Mouse (Mus musculus) embryonic facial prominence, embryonic 11.5 days (tissue): ENCODE measurements at regions not wholly inside any gene's neighbourhood (a gene's known extent, or its start where the extent isn't known, plus 50 kb on each side); places are given as distances from the start of the nearest gene placed in this dataset.

Source experiments
- ATAC-seq: fragments of 200-750 bp; cut with Nextera tagmentation; replicated peaks from 2 replicates; pipeline ENCODE4 v1.8.0; 2017; ENCODE audit warnings: low read depth; ENCODE audit not compliant: insufficient number of reproducible peaks, low FRiP score, low TSS enrichment
- DNase-seq: peaks from one replicate; pipeline ENCODE4 v3.0.0-alpha.2; 2015; ENCODE audit warnings: low spot score
- H3K27ac ChIP-seq: fragments of 300-500 bp; sonication (generic); replicated peaks from 2 replicates; pipeline ENCODE4 v1.5.1; 2014; ENCODE audit warnings: mild to moderate bottlenecking, low read depth, low read length, control low read depth
- H3K27me3 ChIP-seq: fragments of 300-500 bp; sonication (generic); 2 replicates; pipeline ENCODE4 v1.6.1; 2014; ENCODE audit warnings: mild to moderate bottlenecking, low read length, moderate library complexity, mixed read lengths; ENCODE audit not compliant: control insufficient read depth, insufficient read depth
- H3K36me3 ChIP-seq: fragments of 300-500 bp; sonication (generic); replicated peaks from 2 replicates; pipeline ENCODE4 v1.6.1; 2014; ENCODE audit warnings: low read depth, mild to moderate bottlenecking, low read length, moderate library complexity, mixed read lengths; ENCODE audit not compliant: control insufficient read depth, insufficient read depth
- H3K4me1 ChIP-seq: fragments of 300-500 bp; sonication (generic); 2 replicates; pipeline ENCODE4 v1.6.1; 2014; ENCODE audit warnings: low read length, mixed read lengths; ENCODE audit not compliant: control insufficient read depth, insufficient read depth
- H3K4me2 ChIP-seq: fragments of 300-500 bp; sonication (generic); 2 replicates; pipeline ENCODE4 v1.6.1; 2014; ENCODE audit warnings: low read depth, mild to moderate bottlenecking, control low read depth, low read length, moderate library complexity
- H3K4me3 ChIP-seq: fragments of 300-500 bp; sonication (generic); 2 replicates; pipeline ENCODE4 v1.5.1; 2014; ENCODE audit warnings: low read depth, low read length, control low read depth
- H3K9ac ChIP-seq: fragments of 300-500 bp; sonication (generic); replicated peaks from 2 replicates; pipeline ENCODE4 v1.6.1; 2014; ENCODE audit warnings: mild to moderate bottlenecking, control low read depth, low read length
- H3K9me3 ChIP-seq: fragments of 300-500 bp; sonication (generic); replicated peaks from 2 replicates; pipeline ENCODE4 v1.6.1; 2016; ENCODE audit warnings: mild to moderate bottlenecking, low read length, inconsistent platforms, mixed read lengths; ENCODE audit not compliant: control insufficient read depth
- WGBS: fragments of 180-500 bp; shearing (Covaris S2); extraction: QIAGEN DNeasy Blood & Tissue Kit; methylation state at CpG from one replicate; pipeline ENCODE4 v1.1.7; 2014; 5-methylcytosine and 5-hydroxymethylcytosine counted together

DNA sequence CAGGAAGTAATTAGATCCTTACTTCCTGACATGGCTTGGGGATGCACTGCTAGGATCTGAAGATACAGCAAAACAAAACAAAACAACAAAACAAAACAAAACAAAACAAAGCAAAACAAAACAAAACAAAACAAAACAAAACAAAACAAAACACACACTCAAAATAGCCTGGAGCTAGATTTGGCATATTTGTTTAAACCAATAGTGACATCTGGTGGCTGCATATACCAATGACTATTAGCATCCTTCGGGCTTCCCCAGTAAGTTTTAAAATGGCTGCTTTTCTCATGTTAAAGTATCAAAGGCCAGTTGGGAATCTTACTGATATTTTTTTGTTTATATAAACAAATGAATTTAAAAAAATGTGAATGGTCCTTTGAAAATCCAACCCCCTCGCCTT, 52.9 kb upstream of the Ica1 start:
- no peak overlapping the region for H3K9ac ChIP-seq
- H3K9me3 ChIP-seq, result no peaks in the 10 kb centered on the region
- DNase-seq, result peak; percentile 75
- H3K4me1 ChIP-seq, result no peaks in the 10 kb centered on the region
- H3K4me2 ChIP-seq, result no peak overlapping the region
- H3K27ac ChIP-seq, result no peak overlapping the region
- WGBS, result 48% methylated on average over 2 of the region's 2 CpGs
- no peaks in the 10 kb centered on the region for H3K36me3 ChIP-seq
- no peak overlapping the region for H3K4me3 ChIP-seq
- H3K27me3 ChIP-seq, result no peaks in the 10 kb centered on the region
- ATAC-seq, result no peak

DNA sequence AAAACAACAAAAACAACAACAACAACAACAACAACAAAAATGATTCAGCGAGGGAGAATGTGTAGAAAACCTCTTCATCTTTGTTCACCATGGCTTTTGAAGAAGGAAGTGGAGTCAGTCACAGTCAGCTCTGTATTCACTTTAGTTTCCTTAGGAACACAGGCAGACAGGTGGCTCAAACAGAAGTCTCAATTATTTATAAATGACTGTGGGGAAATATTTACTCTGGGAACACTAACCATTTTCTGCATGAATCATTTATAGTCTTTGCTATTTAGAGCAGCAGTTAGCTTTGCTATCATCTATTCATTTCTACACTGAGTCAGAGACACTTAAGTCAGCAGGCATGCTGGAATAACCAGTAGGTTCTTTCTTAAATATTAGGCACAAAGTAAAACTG, 54.6 kb upstream of the Ica1 start:
- Histone ChIP-seq H3K4me1 (no peaks in the 10 kb centered on the region), H3K4me2 (no peak overlapping the region), H3K27ac (no peak overlapping the region), H3K27me3 (no peaks in the 10 kb centered on the region), H3K9me3 (no peaks in the 10 kb centered on the region), H3K9ac (no peak overlapping the region), H3K36me3 (no peaks in the 10 kb centered on the region), H3K4me3 (no peak overlapping the region)
- 88% methylated on average over 1 of the region's 1 CpGs for WGBS
- ATAC-seq, result no peak
- DNase-seq, result no peak

DNA sequence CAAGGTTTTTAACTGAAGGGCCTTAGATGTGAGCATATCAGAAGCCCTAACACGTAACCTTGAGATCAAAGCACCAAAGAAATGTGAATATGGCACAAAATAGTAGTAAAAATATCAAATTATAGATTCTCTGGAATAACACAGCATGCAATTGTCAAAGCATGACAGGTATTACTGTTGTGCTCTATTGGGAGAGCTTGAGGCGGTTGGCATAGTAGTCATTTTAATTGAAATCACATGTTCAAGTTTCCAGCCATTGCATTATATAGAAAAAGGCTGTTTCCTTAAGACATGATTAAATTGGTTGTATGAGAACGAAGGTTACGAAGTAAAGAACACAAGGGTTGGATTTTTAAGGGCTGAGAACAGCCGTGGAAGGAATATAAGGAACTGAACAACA, 75.4 kb upstream of the Ica1 start:
- no peak overlapping the region for H3K4me2 ChIP-seq
- no peaks in the 10 kb centered on the region for H3K27me3 ChIP-seq
- H3K4me3 ChIP-seq, result no peak overlapping the region
- no peaks in the 10 kb centered on the region for H3K4me1 ChIP-seq
- ATAC-seq, result no peak
- DNase-seq, result peak; percentile 58
- no peak overlapping the region for H3K9ac ChIP-seq
- H3K9me3 ChIP-seq, result no peaks in the 10 kb centered on the region
- H3K36me3 ChIP-seq, result no peaks in the 10 kb centered on the region
- WGBS, result 44% methylated on average over 5 of the region's 5 CpGs
- H3K27ac ChIP-seq, result no peak overlapping the region

DNA sequence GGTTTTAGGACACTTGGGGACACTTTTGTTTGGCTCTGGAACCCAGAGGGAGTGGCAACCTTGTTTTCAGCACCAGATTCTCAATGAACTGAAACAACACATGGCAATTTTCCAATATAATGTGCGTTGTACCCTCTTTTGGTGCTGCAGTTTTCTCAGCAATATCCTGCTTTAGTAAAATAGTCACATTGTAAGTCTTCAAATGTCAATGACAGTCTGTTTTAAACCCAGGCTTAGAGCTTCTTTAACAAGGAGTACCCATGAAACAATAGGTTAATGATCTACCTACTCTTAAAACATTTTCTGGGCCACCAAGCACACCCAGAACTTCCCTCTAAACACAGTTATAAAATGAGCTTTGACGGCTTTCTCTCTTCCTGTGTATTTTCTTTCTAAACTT, 82.3 kb upstream of the Ica1 start:
- no peaks in the 10 kb centered on the region for H3K4me1 ChIP-seq
- no peak overlapping the region for H3K4me2 ChIP-seq
- ATAC-seq (no peak), DNase-seq (no peak)
- H3K9ac ChIP-seq, result no peak overlapping the region
- 81% methylated on average over 2 of the region's 2 CpGs for WGBS
- no peaks in the 10 kb centered on the region for H3K36me3 ChIP-seq
- no peak overlapping the region for H3K4me3 ChIP-seq
- no peak overlapping the region for H3K27ac ChIP-seq
- H3K27me3 ChIP-seq, result no peaks in the 10 kb centered on the region
- H3K9me3 ChIP-seq, result no peaks in the 10 kb centered on the region

DNA sequence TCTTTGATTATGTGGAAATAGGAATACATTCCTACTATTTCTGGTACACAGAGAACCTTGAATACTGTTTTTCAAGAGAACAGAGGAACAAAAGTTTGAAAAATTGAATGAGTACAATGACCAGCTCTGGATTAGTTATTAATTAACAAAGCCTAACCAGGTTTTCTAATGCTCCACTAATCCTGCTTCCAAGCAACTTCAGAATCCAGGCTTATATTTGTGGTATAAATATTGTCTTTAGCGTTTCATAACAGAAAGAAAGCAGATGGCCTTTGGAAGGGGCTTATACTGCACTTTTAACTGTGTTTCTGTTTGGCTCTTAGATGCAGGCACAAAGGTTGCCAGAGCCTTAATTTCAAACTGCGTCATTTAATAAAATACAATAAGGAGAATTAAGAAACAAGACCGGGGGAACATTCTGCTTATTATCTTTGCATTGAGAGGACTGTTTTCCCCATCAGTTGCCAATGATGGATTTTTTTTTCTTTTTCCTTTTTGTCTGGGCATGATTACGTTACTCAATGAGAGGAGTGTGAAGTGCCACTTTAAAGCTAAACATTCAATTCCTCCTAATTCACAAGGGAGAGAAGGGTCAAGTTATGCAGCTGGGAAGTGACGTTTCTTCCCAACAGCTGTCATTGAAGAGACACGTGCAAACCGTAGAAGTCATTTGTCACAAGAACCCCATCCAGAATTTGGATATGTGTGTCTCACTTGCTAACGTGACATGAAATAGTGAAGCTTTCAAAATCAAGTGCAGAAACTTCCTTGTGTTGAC, 84.2 kb upstream of the Nxph1 start:
- H3K27ac ChIP-seq, result no peak overlapping the region
- H3K9me3 ChIP-seq, result no peaks in the 10 kb centered on the region
- no peaks in the 10 kb centered on the region for H3K27me3 ChIP-seq
- no peak overlapping the region for H3K9ac ChIP-seq
- WGBS, result 49% methylated on average over 8 of the region's 8 CpGs
- H3K4me2 ChIP-seq, result no peak overlapping the region
- no peak for DNase-seq
- no peak overlapping the region for H3K4me3 ChIP-seq
- no peaks in the 10 kb centered on the region for H3K36me3 ChIP-seq
- no peak for ATAC-seq
- H3K4me1 ChIP-seq, result no peaks in the 10 kb centered on the region

DNA sequence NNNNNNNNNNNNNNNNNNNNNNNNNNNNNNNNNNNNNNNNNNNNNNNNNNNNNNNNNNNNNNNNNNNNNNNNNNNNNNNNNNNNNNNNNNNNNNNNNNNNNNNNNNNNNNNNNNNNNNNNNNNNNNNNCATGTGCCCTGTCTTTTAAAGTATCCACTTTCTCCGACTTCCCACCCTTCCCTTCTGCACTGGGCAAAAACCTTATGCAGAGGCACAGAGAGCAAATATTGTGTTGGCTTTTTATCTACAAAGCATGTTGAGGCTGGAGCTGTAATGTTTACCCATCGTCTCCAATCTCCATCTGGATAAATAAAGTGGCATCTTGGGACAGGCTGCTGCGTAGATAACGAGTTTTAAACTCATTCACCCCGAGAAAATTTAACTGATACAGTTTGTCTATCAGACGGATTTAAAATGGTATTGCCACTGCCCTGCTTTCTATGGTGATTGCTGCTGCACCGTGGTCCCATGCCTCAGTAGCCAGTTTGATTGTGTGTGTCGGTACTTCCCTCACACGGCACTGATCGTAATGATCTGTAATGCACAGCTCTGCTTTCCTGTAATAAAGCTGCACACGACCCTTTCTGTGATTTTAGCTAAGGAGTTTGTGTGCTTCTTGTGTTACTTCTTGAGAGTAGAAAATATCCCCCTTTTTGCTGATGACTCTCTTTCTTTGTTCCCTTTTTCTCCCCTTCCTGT, 70.7 kb upstream of the Nxph1 start:
- H3K27me3 ChIP-seq, result no peaks in the 10 kb centered on the region
- H3K27ac ChIP-seq, result no peak overlapping the region
- DNase-seq, result no peak
- ATAC-seq, result no peak
- H3K4me1 ChIP-seq, result no peaks in the 10 kb centered on the region
- 58% methylated on average over 11 of the region's 11 CpGs for whole genome bisulfite sequencing
- no peaks in the 10 kb centered on the region for H3K9me3 ChIP-seq
- H3K36me3 ChIP-seq, result no peaks in the 10 kb centered on the region
- no peak overlapping the region for H3K4me3 ChIP-seq
- H3K9ac ChIP-seq, result no peak overlapping the region
- H3K4me2 ChIP-seq, result no peak overlapping the region

DNA sequence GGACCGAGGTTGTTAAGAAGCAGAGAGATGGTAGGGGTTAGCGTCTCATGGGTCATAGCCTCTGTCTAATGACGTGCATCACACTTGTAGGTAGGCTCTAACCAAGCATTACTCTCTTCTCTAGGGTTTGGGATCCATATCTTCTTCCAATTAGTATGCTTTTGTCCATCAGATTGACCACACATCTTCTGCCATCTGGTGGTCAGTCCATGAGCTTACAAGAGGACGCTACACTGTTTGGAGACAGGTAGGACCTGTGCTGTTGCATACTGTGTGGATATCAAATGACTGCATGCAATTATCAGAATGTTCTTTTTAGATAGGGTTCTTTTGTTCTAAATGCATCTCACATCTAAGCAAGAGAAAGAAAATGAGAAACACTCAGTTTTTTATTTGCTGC, 54.6 kb upstream of the Nxph1 start:
- Histone ChIP-seq H3K9me3 (no peaks in the 10 kb centered on the region), H3K27me3 (no peaks in the 10 kb centered on the region), H3K9ac (no peak overlapping the region), H3K4me2 (no peak overlapping the region), H3K4me3 (no peak overlapping the region), H3K4me1 (no peaks in the 10 kb centered on the region), H3K27ac (no peak overlapping the region), H3K36me3 (no peaks in the 10 kb centered on the region)
- ATAC-seq (no peak), DNase-seq (peak; percentile 10)
- WGBS, result 70% methylated on average over 4 of the region's 4 CpGs

DNA sequence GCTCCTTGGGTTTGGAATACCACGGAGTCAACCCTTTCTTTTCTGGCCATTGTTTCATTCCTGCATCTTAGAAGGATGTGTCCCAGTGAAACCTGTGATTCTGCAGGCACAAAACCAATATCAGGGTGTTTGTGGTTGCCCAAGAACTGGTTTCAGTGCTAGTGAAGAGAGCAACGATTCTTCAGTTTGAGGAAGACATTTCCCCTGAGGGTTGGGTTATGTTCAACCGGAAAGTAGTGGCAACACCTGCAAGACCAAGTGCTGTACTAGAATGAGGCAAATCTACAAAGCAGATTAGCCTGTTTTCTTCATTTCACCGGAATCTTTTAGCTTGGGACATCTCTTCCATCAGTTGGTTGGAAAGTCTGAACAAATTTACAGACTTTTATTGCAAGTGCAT, 52.1 kb upstream of the Nxph1 start:
- 83% methylated on average over 4 of the region's 4 CpGs for WGBS
- Histone ChIP-seq H3K4me1 (no peaks in the 10 kb centered on the region), H3K36me3 (no peaks in the 10 kb centered on the region), H3K27ac (no peak overlapping the region), H3K9me3 (no peaks in the 10 kb centered on the region), H3K4me2 (no peak overlapping the region), H3K9ac (no peak overlapping the region), H3K27me3 (no peaks in the 10 kb centered on the region), H3K4me3 (no peak overlapping the region)
- DNase-seq (no peak), ATAC-seq (no peak)
